Mouse (Mus musculus) left cerebral cortex, postnatal 14 days (tissue): ENCODE results near the gene Neo1. TPM values are rescaled to one million over a fixed set of nuclear protein-coding genes. Genes with fewer than 3 reads are reported as not detected.

Experiments used
- total RNA-seq, 2 experiments: library from RNA; stranded (reverse); gene quantifications; 2 replicates each; pipeline ENCODE4 v1.2.3; 2021

The Neo1 gene
- total RNA-seq, 2 experiments from 2014 or later: 103 to 113 TPM

Other genes starting within 250 kb of the Neo1 start
- 10 to 100 TPM in 1 of 2 experiments, 1 to 10 TPM in 1; 9.9 to 11.3 TPM for gene Hcn4, start 213.0 kb downstream of the Neo1 start, total RNA-seq